Mouse (Mus musculus) heart, postnatal 25 days (tissue): ENCODE measurements at regions not wholly inside any gene's neighbourhood (a gene's known extent, or its start where the extent isn't known, plus 50 kb on each side); places are given as distances from the start of the nearest gene placed in this dataset.

Source experiments
- DNase-seq: peaks from one replicate; pipeline ENCODE4 v3.0.0; 2022; ENCODE audit warnings: low spot score
- intact Hi-C: fragments of 180-260 bp; cut with DNase I; formaldehyde crosslinking; loops from one replicate; pipeline ENCODE4 v1.15.1; 2025

DNA sequence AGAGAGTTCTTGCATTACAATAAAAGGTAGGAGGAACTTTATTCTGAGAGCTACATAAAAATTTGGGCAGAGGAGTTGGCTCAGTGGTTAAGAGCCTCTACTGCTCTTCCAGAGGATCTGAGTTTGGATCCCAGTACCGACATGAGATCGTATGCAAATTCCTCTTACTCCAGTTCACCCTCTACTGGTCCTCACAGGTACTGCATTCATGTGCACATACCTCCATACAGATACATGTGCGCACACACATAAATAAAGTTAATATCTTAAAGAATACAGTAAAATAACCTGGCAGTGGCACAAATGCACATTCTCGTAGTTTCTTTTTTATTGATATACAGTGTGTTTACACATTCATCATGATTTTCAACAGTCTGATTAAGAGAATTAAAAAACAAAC lies 232.4 kb downstream of the Vps13c start:
- intact Hi-C loops: no loop called here

GRCm38 (mm10) chr9:68077329-68077728 lies 237.1 kb downstream of the Vps13c start:
- no peak for DNase-seq
- intact Hi-C loops: no loop called here

More for the DNA sequence above, 232.4 kb downstream of the Vps13c start:
- DNase-seq: no peak

DNA sequence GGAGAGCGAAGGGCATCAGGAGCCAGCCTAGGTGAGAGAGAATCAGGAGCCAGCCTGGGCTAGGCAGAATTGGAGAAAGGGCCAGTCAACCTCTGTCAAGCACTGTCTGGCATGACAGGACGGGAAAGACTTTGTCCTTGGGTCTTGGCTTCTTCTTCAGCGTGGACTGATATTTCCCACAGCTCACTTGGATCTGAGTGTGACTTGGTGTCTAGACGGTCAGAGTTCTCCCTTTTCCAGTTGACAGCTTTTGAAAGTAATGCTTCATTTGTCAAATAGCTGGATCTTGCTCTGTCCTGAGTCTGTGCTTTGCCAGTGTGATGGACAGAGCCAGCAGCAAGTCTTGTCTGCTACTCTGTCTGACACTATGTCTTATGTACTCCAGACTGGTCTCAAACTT lies 243.1 kb downstream of the Vps13c start:
- intact Hi-C loops: no loop called here
- DNase-seq: no peak

DNA sequence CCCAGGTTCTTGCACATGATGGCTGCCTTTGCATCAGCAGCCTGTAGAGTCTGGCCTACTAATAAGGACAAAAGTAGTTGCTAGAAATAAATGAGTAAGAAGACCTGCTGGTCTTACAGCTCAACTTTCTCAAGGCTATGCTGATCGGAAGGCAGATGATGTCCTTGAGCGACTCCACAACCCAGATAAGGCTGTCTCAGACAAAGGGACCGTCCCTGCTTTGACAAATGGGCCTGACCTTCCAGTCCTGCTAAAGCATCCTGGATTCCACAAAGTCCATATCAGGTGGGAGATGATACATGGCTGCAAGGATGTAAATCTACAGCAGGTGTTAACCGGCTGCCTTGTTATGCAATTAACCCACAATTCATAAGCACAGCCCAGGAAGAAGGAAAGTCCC lies 244.8 kb downstream of the Vps13c start:
- intact Hi-C loops: no loop called here
- no peak for DNase-seq

- intact Hi-C loops: no loop called here
- DNase-seq: no peak
Observed at GRCm38 (mm10) chr9:68094561-68094960, 254.4 kb downstream of the Vps13c start.

GRCm38 (mm10) chr9:68109841-68110240 lies 269.6 kb downstream of the Vps13c start:
- DNase-seq: no peak
- intact Hi-C loops: no loop called here

DNA sequence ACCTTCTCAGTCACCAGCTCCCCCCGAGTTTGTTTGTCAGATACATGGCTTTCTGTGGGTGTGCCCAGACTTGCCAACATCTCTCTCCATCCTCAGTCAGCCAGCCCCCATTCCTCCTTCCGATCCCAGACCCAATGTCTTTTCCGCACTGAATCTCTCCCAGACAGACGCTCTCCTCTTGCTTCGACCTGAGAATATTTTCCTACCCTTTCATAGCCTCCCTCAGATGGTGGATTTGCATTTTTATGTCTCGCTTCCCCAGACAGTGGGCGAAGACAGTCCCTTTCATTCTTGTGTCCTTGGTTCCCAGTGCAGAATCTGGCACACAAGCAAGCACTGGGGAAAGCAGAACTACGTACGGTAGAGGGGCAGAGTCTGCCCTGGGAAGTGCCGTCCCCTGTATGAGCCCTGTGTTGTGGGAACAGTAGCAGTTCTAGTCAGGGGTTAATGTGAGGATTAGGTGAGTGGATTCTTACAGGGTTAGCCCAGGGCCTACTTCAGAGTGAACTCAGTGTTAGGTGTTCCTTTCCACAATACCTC lies 275.0 kb downstream of the Vps13c start:
- no peak for DNase-seq
- intact Hi-C loops: no loop called here

GRCm38 (mm10) chr9:68116221-68116741 lies 276.1 kb downstream of the Vps13c start:
- intact Hi-C loops: no loop called here
- no peak for DNase-seq

DNA sequence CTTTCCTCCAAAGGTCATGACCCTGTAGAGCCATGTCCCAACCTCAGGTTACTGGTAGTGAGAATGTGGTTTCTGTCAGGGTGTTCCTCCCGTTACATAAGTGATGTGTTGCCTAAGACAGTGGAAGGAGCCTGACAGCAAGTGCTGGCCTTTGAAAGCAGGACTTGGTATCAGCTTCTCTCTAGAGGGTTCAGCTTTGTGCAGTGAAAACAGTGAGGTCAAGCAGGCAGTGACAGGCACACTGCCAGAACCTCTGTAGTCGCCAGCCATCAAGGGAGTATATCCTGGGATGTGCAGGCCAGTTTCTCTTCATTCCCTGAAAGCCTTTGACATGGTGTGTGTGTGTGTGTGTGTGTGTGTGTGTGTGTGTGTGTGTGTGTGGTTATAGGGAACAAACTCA lies 278.1 kb downstream of the Vps13c start:
- peak; percentile 16 for DNase-seq
- intact Hi-C loops: no loop called here

DNA sequence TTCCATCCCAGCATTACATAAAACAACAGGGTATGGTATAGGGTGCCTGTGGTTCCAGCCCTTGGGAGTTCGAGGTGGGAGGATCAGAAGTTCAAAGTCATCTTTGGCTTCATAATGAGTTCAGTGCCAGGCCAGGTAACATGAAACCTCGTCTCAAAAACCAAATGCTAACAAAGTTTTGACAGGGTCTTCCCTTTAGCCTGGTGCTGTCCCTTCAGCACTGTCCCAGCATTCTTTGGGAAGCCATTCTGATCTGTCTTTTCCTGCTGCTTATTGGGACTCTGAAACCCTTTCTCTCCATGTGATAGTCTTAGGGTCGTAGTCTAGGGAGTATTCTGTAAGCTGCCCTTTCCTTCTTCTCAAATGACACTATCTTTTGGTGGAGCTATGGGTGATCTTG lies 282.1 kb downstream of the Vps13c start:
- DNase-seq: no peak
- intact Hi-C loops: no loop called here

- DNase-seq: peak; percentile 36
- intact Hi-C loops: no loop called here
Observed at GRCm38 (mm10) chr9:68131263-68131662, 291.1 kb downstream of the Vps13c start.

DNA sequence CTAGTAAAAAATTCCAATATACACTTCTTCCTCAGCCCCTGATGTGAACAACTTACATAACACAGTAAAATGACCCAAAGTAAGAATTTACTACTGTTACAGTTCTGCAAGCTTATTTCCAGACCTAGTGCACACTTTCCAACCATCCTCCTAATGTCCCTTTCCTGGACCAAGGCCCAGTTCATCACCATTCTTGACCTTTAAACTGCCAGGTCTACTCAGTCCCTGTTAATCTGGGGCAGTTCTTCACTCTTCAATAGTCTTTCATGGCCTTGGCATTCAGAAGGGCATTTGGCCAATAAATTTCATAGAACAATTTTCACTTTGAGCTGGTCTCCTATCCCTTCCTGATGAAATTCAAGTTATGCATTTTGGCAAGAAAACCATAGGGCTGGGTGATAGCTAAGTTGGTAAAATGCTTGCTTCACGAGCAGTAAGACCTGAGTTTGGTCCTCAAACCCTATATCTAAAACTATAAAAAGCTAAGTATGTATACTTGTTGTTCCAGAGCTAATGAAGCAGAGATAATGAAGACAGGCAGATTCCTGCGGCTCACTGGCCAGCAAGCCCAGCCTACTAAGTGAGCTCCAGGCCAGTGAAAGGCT lies 295.4 kb downstream of the Vps13c start:
- intact Hi-C loops: no loop called here
- DNase-seq: no peak

DNA sequence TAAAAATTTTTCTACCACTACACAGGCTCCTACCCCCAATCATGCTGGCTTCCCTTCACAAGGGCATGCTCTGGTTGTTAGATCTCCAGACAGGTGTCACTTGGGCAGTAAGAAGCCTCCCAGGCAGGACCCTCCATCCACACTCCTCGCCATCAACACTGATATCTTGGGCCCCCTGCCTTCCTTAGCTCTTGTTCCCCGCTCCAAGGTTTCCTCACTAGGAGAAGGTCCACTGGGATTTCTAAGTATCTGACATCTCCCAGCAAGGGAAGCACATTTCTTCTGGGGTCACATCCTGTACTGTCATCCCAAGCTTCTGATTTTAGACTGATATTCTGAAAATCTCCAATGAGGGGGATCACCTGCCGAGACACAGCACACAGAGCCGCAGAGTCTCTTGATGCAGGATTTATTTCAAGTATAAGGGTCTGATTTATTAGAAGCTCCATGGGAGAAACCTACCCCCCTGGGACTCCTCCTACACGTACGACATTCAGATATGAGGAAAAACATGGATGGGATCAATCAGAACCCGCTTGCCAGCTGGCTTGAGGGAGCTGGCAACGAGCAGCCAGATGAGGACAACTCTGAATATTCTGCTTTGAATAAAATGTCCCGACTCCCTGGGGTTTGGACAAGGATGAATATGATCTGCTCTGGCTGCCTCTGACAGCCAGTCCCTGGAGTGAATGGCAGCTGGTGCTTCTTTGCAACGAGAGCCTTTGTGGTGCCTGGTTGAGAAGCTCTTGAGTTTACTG lies 322.8 kb downstream of the Vps13c start:
- peak; percentile 20 for DNase-seq
- intact Hi-C loops: no loop called here

- intact Hi-C loops: no loop called here
- DNase-seq: no peak
Observed at GRCm38 (mm10) chr9:68166556-68166955, 326.4 kb downstream of the Vps13c start.

- no peak for DNase-seq
- intact Hi-C loops: no loop called here
Observed at GRCm38 (mm10) chr9:68188921-68189320, 348.7 kb downstream of the Vps13c start.

DNA sequence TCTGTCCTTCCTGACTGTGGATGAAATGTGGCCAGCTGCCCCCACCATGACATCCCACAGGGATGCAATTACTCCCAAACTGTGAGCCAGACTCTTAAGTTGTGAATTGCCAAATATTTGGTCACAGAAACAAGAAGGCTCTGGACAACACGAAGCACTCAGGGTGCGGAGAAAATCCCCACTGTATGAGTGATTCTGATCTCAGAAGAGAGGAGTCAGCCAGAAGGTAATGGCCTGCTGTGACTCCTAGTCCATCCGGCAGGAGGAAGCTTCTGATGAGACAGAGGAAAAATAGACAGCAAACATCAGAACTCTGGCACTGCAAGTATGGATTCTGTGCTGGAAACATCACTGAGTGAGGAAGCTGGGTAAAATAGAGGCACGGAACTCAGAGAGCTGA lies 359.6 kb downstream of the Vps13c start:
- intact Hi-C loops: no loop called here
- DNase-seq: no peak

DNA sequence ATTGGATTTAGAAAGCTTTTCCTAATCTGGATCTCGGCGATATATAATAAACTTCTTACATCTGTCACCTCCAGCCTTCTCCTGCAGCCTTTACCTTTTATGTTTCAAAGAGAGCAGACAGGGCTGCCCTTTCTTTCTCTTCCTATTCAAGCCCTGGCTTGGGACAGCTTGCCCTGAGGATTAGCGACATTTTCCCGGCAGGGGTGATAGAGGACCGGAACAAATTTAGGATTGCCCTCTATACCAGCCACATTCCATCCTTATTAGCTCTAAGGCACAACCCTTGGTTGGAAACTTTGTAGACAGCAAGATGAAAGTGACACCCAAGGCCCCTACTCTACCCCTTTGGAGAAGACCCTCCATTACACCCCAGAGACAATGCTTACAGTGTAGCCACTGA lies 360.8 kb downstream of the Vps13c start:
- intact Hi-C loops: no loop called here
- no peak for DNase-seq

DNA sequence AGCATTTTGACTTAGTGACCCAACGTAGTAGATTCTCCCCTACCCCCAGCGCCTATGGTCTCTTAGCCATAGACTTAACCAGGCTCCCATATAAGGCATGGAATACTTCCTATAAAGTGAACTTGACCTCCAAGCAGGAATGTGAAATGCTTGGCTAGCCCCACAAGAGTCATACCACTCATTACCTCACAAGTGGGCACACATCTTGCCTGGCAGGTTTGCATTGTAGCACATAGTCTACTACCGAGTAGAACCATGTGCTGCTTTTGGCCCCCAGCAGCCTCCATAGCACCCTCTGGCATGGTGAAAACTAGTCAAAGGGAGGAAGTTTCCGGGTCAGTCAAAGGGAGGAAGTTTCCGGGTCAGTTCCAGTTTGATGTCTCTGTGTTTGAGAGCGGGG lies 385.5 kb downstream of the Vps13c start:
- intact Hi-C loops: no loop called here
- no peak for DNase-seq

GRCm38 (mm10) chr9:68231131-68231530 lies 390.9 kb downstream of the Vps13c start:
- no peak for DNase-seq
- intact Hi-C loops: no loop called here

- intact Hi-C loops: no loop called here
Observed at GRCm38 (mm10) chr9:68234979-68235649, 394.9 kb downstream of the Vps13c start.

DNA sequence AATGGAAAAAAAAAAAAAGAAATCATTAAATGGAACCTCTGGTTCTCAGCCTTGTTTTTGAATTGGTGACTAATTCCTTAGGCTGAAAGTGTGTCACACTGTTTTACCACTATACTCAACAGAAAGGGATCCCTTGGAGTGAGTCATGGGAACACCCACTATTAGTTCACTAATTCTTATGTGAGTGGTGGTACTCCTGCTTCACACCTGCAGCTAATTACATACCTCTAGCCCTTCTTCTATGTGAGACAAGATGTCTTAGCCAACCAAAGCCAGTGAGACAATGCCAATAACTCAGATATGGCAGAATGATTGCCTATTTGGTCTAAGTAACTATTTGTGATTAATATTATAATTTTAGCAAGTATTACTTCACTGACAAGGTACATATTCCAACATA lies 398.9 kb downstream of the Vps13c start:
- intact Hi-C loops: no loop called here
- DNase-seq: no peak

More at GRCm38 (mm10) chr9:68234979-68235649, 394.9 kb downstream of the Vps13c start:
- DNase-seq: no peak
